Mouse (Mus musculus) spleen, adult 2 months (tissue): ENCODE data around the gene Pafah1b2.

Source experiments
- CTCF ChIP-seq: fragments of 200-500 bp; IDR thresholded peaks from 2 replicates; pipeline ENCODE4 v1.5.1; 2011; ENCODE audit warnings: mild to moderate bottlenecking, inconsistent platforms; ENCODE audit not compliant: insufficient read depth, insufficient read length, insufficient replicate concordance; ENCODE audit errors: extremely low read depth
- POLR2A ChIP-seq: fragments of 200-500 bp; IDR thresholded peaks from 2 replicates; pipeline ENCODE4 v1.6.1; 2011; ENCODE audit warnings: low read depth, low read length, inconsistent platforms

DNA sequence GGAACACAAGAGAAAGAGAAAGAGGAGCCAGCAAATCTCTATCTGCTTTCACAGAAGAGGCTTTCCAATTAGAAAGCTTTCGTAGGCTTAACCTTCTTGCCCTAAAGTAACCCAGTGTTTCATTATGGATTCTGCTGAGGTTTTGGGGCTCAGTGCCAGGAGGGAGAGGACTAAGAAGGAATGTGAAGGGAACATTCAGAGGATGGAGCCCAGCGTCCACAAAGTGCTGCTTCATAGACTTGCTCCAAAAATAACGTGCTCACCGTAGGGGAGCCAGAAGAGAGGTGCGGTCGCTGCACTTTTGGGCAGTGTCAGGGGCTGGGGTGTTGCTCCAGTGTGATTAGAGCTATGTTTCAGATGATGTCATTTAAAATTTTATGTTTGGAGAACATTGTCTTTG lies 19.7 kb upstream of the Pafah1b2 start:
- TF ChIP-seq CTCF (no peak), POLR2A (no peak)
